Mouse (Mus musculus) macrophage (primary cell): ENCODE results near the gene Usp17la. TPM values are rescaled to one million over a fixed set of nuclear protein-coding genes. Genes with fewer than 3 reads are reported as not detected.
"Not testable (repeated sequence)": the region's sequence is repeated elsewhere in the genome, so short reads cannot be mapped to it uniquely, and the experiment has no call there.

Experiments used
- H3K27ac ChIP-seq: fragments of 350-480 bp; formaldehyde crosslinking; 2 replicates; pipeline ENCODE4 v1.9.0; 2021
- H3K36me3 ChIP-seq: fragments of 350-480 bp; formaldehyde crosslinking; 2 replicates; pipeline ENCODE4 v1.9.0; 2021; ENCODE audit errors: inconsistent target
- H3K4me3 ChIP-seq: fragments of 350-480 bp; formaldehyde crosslinking; 2 replicates; pipeline ENCODE4 v1.9.0; 2021; ENCODE audit errors: inconsistent target
- H3K79me2 ChIP-seq: fragments of 350-480 bp; formaldehyde crosslinking; 2 replicates; pipeline ENCODE4 v1.9.0; 2021; ENCODE audit errors: inconsistent target
- WGBS: methylation state at CpG from one replicate; pipeline ENCODE4 v1.1.7; 2026; ENCODE audit warnings: inconsistent platforms; ENCODE audit not compliant: missing documents; 5-methylcytosine and 5-hydroxymethylcytosine counted together
- polyA plus RNA-seq: library from polyadenylated mRNA; stranded (reverse); fragments of 250-400 nt; gene quantifications from 3 replicates; pipeline ENCODE4 v1.2.4, GENCODE M21; 2018; ENCODE audit warnings: inconsistent platforms
- total RNA-seq, 78 experiments: library from RNA; depleted of rRNA; stranded (reverse); fragments of 250-400 nt; gene quantifications; 1 replicate in 9 of 78; 2 replicates in 24 of 78; 3 replicates in 43 of 78; 4 replicates in 2 of 78; pipeline ENCODE4 v1.2.4; 2018; ENCODE audit warnings: inconsistent platforms in 56 of 78

Usp17la gene
- total RNA-seq (2018; cell fraction: chromatin; rRNA removed): not detected
- not detected for total RNA-seq (2018; cell fraction: cytosol; rRNA removed)
- not detected for total RNA-seq (2018; cell fraction: nucleus; rRNA removed)
- not detected in 3 replicates for polyA plus RNA-seq

GRCm38 (mm10) chr7:104856709-104857108 lies at the start of gene Usp17la:
TSS of gene Usp17la (plus strand) at chr7:104857009.
- H3K4me3 ChIP-seq, H3K79me2 ChIP-seq, H3K27ac ChIP-seq, H3K36me3 ChIP-seq: not testable (repeated sequence)
- WGBS: 82% methylated on average over 2 of the region's 2 CpGs

GRCm38 (mm10) chr7:104810335-104810734 lies 46.5 kb upstream of the Usp17la start:
- not testable (repeated sequence) for H3K4me3 ChIP-seq, H3K79me2 ChIP-seq, H3K36me3 ChIP-seq, H3K27ac ChIP-seq
- 84% methylated on average over 8 of the region's 8 CpGs for WGBS

GRCm38 (mm10) chr7:104842503-104842902 lies 14.3 kb upstream of the Usp17la start, which contains the start of gene Usp17lb:
TSS of gene Usp17lb (minus strand) at chr7:104842603.
- H3K4me3 ChIP-seq: no peak within 1 kb of the TSS
- 78% methylated on average over 1 of the region's 1 CpGs for WGBS
- H3K36me3 ChIP-seq: no peaks in the 10 kb centered on the region
- H3K27ac ChIP-seq: no peak within 1 kb of the TSS
- H3K79me2 ChIP-seq: no peaks in the 10 kb centered on the region

- no peaks in the 10 kb centered on the region for H3K79me2 ChIP-seq
- H3K36me3 ChIP-seq: no peaks in the 10 kb centered on the region
- no peak overlapping the region for H3K27ac ChIP-seq
- no peak overlapping the region for H3K4me3 ChIP-seq
- WGBS: 92% methylated on average over 1 of the region's 1 CpGs
These were observed 13.0 kb upstream of the Usp17la start for GRCm38 (mm10) chr7:104843731-104844287.

- H3K36me3 ChIP-seq: not testable (repeated sequence)
These were observed 5.3 kb upstream of the Usp17la start for GRCm38 (mm10) chr7:104851546-104851945.

GRCm38 (mm10) chr7:104855248-104855750 lies 1.5 kb upstream of the Usp17la start:
- WGBS: 73% methylated on average over 3 of the region's 3 CpGs
- Histone ChIP-seq H3K27ac (no peak overlapping the region), H3K36me3 (no peaks in the 10 kb centered on the region), H3K4me3 (no peak overlapping the region), H3K79me2 (no peaks in the 10 kb centered on the region)

More at GRCm38 (mm10) chr7:104851546-104851945, 5.3 kb upstream of the Usp17la start:
- H3K4me3 ChIP-seq, H3K27ac ChIP-seq, H3K79me2 ChIP-seq: not testable (repeated sequence)
- WGBS: 85% methylated on average over 2 of the region's 2 CpGs

GRCm38 (mm10) chr7:104857683-104858082 lies 874 bp downstream of the Usp17la start:
- no peaks in the 10 kb centered on the region for H3K36me3 ChIP-seq
- H3K4me3 ChIP-seq: no peak overlapping the region
- H3K79me2 ChIP-seq: no peaks in the 10 kb centered on the region
- 45% methylated on average over 1 of the region's 1 CpGs for WGBS
- H3K27ac ChIP-seq: no peak overlapping the region

- 87% methylated on average over 3 of the region's 3 CpGs for WGBS
- Histone ChIP-seq H3K36me3 (no peaks in the 10 kb centered on the region), H3K27ac (no peak overlapping the region), H3K4me3 (no peak overlapping the region), H3K79me2 (no peaks in the 10 kb centered on the region)
These were observed 4.6 kb downstream of the Usp17la start for GRCm38 (mm10) chr7:104861381-104861780.

- Histone ChIP-seq H3K4me3 (no peak within 1 kb of the TSS), H3K36me3 (no peaks in the 10 kb centered on the region), H3K79me2 (no peaks in the 10 kb centered on the region), H3K27ac (no peak within 1 kb of the TSS)
- WGBS: 25% methylated on average over 1 of the region's 1 CpGs
These were observed 20.9 kb downstream of the Usp17la start, which contains the start of gene Olfr665 for GRCm38 (mm10) chr7:104877731-104878130. TSS of gene Olfr665 (plus strand) at chr7:104878031.

GRCm38 (mm10) chr7:104895852-104896251 lies 39.0 kb downstream of the Usp17la start, which contains the start of gene Olfr666:
TSS of gene Olfr666 (minus strand) at chr7:104895952.
- H3K27ac ChIP-seq: no peak within 1 kb of the TSS
- no peaks in the 10 kb centered on the region for H3K79me2 ChIP-seq
- H3K4me3 ChIP-seq: no peak within 1 kb of the TSS
- WGBS: 86% methylated on average over 2 of the region's 2 CpGs
- H3K36me3 ChIP-seq: no peaks in the 10 kb centered on the region

Other genes starting within 250 kb of the Usp17la start
- not detected in 3 replicates for gene Olfr656, start 243.1 kb upstream of the Usp17la start, polyA plus RNA-seq
- gene Olfr657, start 232.2 kb upstream of the Usp17la start, polyA plus RNA-seq: not detected in 3 replicates
- gene Olfr658, start 209.7 kb upstream of the Usp17la start, polyA plus RNA-seq: 0.07 TPM in 1 of 3 replicates, not detected in the others
- not detected in 3 replicates for gene Olfr659, start 190.3 kb upstream of the Usp17la start, polyA plus RNA-seq
- gene Olfr661, start 170.5 kb upstream of the Usp17la start, polyA plus RNA-seq: not detected in 3 replicates
- not detected in 3 replicates for gene Usp17le, start 79.5 kb upstream of the Usp17la start, polyA plus RNA-seq
- not detected in 3 replicates for gene Usp17lb, start 14.4 kb upstream of the Usp17la start, polyA plus RNA-seq
- gene Olfr665, start 21.0 kb downstream of the Usp17la start, polyA plus RNA-seq: not detected in 3 replicates
- not detected in 3 replicates for gene Olfr666, start 38.9 kb downstream of the Usp17la start, polyA plus RNA-seq
- not detected in 3 replicates for gene Olfr667, start 64.5 kb downstream of the Usp17la start, polyA plus RNA-seq
- gene Olfr668, start 71.0 kb downstream of the Usp17la start, polyA plus RNA-seq: not detected in 3 replicates
- gene Olfr669, start 77.2 kb downstream of the Usp17la start, polyA plus RNA-seq: not detected in 3 replicates
- gene Olfr670, start 105.6 kb downstream of the Usp17la start, polyA plus RNA-seq: not detected in 3 replicates
- gene Olfr671, start 122.1 kb downstream of the Usp17la start, polyA plus RNA-seq: not detected in 3 replicates
- gene Olfr672, start 145.0 kb downstream of the Usp17la start, polyA plus RNA-seq: not detected in 3 replicates
- gene Olfr675, start 171.5 kb downstream of the Usp17la start, polyA plus RNA-seq: not detected in 3 replicates
- not detected in 3 replicates for gene Olfr676, start 175.7 kb downstream of the Usp17la start, polyA plus RNA-seq
- not detected in 3 replicates for gene Olfr677, start 194.4 kb downstream of the Usp17la start, polyA plus RNA-seq
- gene Olfr678, start 207.5 kb downstream of the Usp17la start, polyA plus RNA-seq: not detected in 3 replicates
- gene Olfr679, start 224.2 kb downstream of the Usp17la start, polyA plus RNA-seq: not detected in 3 replicates
- gene Olfr680-ps1, start 235.8 kb downstream of the Usp17la start, polyA plus RNA-seq: not detected in 3 replicates